9 mouse cellular contexts compared by ENCODE assay signal in the genomic region with DNA sequence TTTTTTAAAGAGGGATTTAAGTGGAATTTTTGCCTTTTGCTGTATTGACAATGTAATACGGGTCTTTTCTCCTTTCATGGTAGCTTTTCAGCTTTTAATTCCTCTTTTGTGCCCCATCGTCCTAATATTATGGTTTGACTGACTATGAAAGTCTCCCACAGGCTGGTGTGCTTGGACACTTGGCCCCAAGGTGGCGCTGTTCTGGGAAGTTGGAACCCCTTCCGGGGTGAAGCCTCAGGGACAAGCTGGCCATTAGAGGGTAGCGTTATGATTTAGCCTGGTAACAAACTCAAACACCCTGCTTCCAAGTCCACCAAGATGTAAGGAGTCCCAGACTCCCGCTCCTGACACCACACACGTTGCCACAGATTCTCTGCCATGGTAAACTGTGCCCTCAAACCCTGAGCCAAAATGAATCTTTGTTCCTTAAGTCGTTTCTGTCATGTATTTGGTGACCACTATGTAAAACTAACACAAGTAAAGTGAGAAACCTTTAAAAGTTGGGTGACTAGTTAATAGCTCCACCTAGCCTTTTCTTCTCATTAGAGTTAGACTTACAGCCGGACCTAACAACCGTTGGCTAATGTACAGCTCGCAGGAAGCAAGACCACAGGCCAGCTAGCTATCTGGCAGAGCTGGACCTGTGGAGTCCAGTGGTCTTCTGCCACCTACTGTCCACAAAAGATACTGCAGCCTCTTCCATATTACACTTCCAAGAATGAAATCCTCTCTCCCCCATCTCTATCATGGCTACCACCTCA. TPM values are rescaled to one million over a fixed set of nuclear protein-coding genes. Genes with fewer than 3 reads are reported as not detected.
A peak's percentile ranks its signal among the peaks of the same experiment; 100 is the strongest.
DNase-seq lines count a peak whose midpoint lies in the region; ATAC-seq and TF ChIP-seq lines count a peak whose summit lies in the region.
"Had no signal": no experiment of that assay in that cellular context is flagged by ENCODE, and none has a peak within 500 bp of the region (broad histone marks: within the 10 kb centered on the region; RNA-seq: fewer than 3 reads in every experiment).

No protein-coding gene starts in this region.

- H3K9ac ChIP-seq in forebrain, embryonic 14.5 days (ENCODE audit: low read length), result no peak overlapping the region
- no peak overlapping the region for H3K9ac ChIP-seq in forebrain, embryonic 15.5 days (replicated peaks)
- no peak overlapping the region for H3K9ac ChIP-seq in lung, embryonic 15.5 days
- H3K9ac ChIP-seq: embryonic facial prominence, embryonic 12.5 days had no signal

- 0 out of 2 replicates have a peak, but pooled peaks have one; percentile 18 for ATAC-seq in forebrain, embryonic 14.5 days
- ATAC-seq in forebrain, embryonic 15.5 days (replicated peaks), result no peak
- ATAC-seq in lung, embryonic 15.5 days (ENCODE audit: borderline replicate concordance, extremely low read depth, low FRiP score, low TSS enrichment), result peak; percentile 58; the same call in 1 of the 2 replicates

- no peaks in the 10 kb centered on the region for H3K27me3 ChIP-seq in forebrain, embryonic 14.5 days (replicated peaks; ENCODE audit: control insufficient read depth, insufficient read depth, low read length)
- H3K27me3 ChIP-seq in forebrain, embryonic 15.5 days, result no peaks in the 10 kb centered on the region
- H3K27me3 ChIP-seq in thymus, adult 2 months (ENCODE audit: control insufficient read depth, insufficient read depth, low read length), result no peaks in the 10 kb centered on the region; the same call in 1 of the 2 replicates
- peaks cover 21% of the 10 kb centered on the region for H3K27me3 ChIP-seq in lung, embryonic 15.5 days
- H3K27me3 ChIP-seq: embryonic facial prominence, embryonic 12.5 days had no signal

- WGBS in forebrain, embryonic 14.5 days, result 53% methylated on average over 11 of the region's 11 CpGs
- WGBS in forebrain, embryonic 15.5 days, result 50% methylated on average over 11 of the region's 11 CpGs
- 43% methylated on average over 11 of the region's 11 CpGs for WGBS in thymus, adult 2 months
- 47% methylated on average over 11 of the region's 11 CpGs for WGBS in lung, embryonic 15.5 days

- no peaks in the 10 kb centered on the region for H3K4me1 ChIP-seq in forebrain, embryonic 14.5 days (ENCODE audit: control insufficient read depth, insufficient read depth, low read length)
- no peaks in the 10 kb centered on the region for H3K4me1 ChIP-seq in forebrain, embryonic 15.5 days
- H3K4me1 ChIP-seq in thymus, adult 2 months (replicated peaks; ENCODE audit: control insufficient read depth, insufficient read depth, low read length), result no peaks in the 10 kb centered on the region
- H3K4me1 ChIP-seq in lung, embryonic 15.5 days, result peaks cover 4% of the 10 kb centered on the region; the same call in 1 of the 2 replicates
- H3K4me1 ChIP-seq: embryonic facial prominence, embryonic 12.5 days had no signal

- H3K9me3 ChIP-seq in forebrain, embryonic 14.5 days (replicated peaks; ENCODE audit: control insufficient read depth, low read length), result no peaks in the 10 kb centered on the region
- H3K9me3 ChIP-seq in forebrain, embryonic 15.5 days, result no peaks in the 10 kb centered on the region
- H3K9me3 ChIP-seq in lung, embryonic 15.5 days, result no peaks in the 10 kb centered on the region
- H3K9me3 ChIP-seq: embryonic facial prominence, embryonic 12.5 days had no signal

- H3K36me3 ChIP-seq in forebrain, embryonic 14.5 days (ENCODE audit: control insufficient read depth, insufficient read depth, low read length), result no peaks in the 10 kb centered on the region
- no peaks in the 10 kb centered on the region for H3K36me3 ChIP-seq in forebrain, embryonic 15.5 days
- no peaks in the 10 kb centered on the region for H3K36me3 ChIP-seq in thymus, adult 2 months (ENCODE audit: control insufficient read depth, insufficient read depth, low read length)
- H3K36me3 ChIP-seq in lung, embryonic 15.5 days, result no peaks in the 10 kb centered on the region
- H3K36me3 ChIP-seq: embryonic facial prominence, embryonic 12.5 days had no signal

- no peak overlapping the region for H3K27ac ChIP-seq in forebrain, embryonic 14.5 days (ENCODE audit: low read depth, low read length)
- no peak overlapping the region for H3K27ac ChIP-seq in forebrain, embryonic 15.5 days (replicated peaks)
- no peak overlapping the region for H3K27ac ChIP-seq in thymus, adult 2 months (ENCODE audit: control insufficient read depth, insufficient read depth, low read length)
- H3K27ac ChIP-seq in lung, embryonic 15.5 days, result no peak overlapping the region
- H3K27ac ChIP-seq: embryonic facial prominence, embryonic 12.5 days had no signal

- TF ChIP-seq POLR2A in thymus, adult 2 months (IDR thresholded peaks at IDR 0.05; ENCODE audit: control insufficient read depth, extremely low read depth, insufficient read depth, low read length, poor library complexity), result no peak

- TF ChIP-seq CTCF in thymus, adult 2 months (IDR thresholded peaks at IDR 0.05; ENCODE audit: borderline replicate concordance, control insufficient read depth, extremely low read depth, insufficient read depth, low read length, poor library complexity), result peak; percentile 17; the same call in 1 of the 2 replicates

- DNase-seq in forebrain, embryonic 14.5 days (ENCODE audit: low spot score), result peak; percentile 62
- DNase-seq in thymus, adult 2 months, result peak; percentile 9
- DNase-seq in thymus, postnatal 0 days (ENCODE audit: low spot score), result no peak
- DNase-seq in embryo, embryonic 11 days, result peak; percentile 74
- DNase-seq in kidney, adult 9 months, result peak; percentile 75
- DNase-seq in testis, postnatal 14 days (ENCODE audit: low spot score), result peak; percentile 48

- H3K4me2 ChIP-seq in forebrain, embryonic 14.5 days (ENCODE audit: low read length), result no peak overlapping the region
- H3K4me2 ChIP-seq in forebrain, embryonic 15.5 days (replicated peaks), result no peak overlapping the region
- no peak overlapping the region for H3K4me2 ChIP-seq in lung, embryonic 15.5 days
- H3K4me2 ChIP-seq: embryonic facial prominence, embryonic 12.5 days had no signal

- no peak overlapping the region for H3K4me3 ChIP-seq in forebrain, embryonic 14.5 days (ENCODE audit: low read depth, low read length)
- no peak overlapping the region for H3K4me3 ChIP-seq in forebrain, embryonic 15.5 days
- no peak overlapping the region for H3K4me3 ChIP-seq in thymus, adult 2 months (ENCODE audit: control insufficient read depth, insufficient read depth, low read length)
- no peak overlapping the region for H3K4me3 ChIP-seq in lung, embryonic 15.5 days
- H3K4me3 ChIP-seq: embryonic facial prominence, embryonic 12.5 days had no signal

RNA-seq across cellular contexts. Expression of gene Dmrt1, which starts 54.4 kb away (rescaled TPM):
- polyA plus RNA-seq in forebrain, embryonic 14.5 days (2014; fragmentation: Nextera tagmentation; extraction: Ambion mirVana), result 0.19 TPM in 1 of 2 replicates, not detected in the other
- 0.10 and 0.18 TPM in 2 replicates for polyA plus RNA-seq in forebrain, embryonic 15.5 days (2015; fragmentation: Nextera tagmentation; extraction: Ambion mirVana)
- not detected in 2 replicates for polyA plus RNA-seq in thymus, adult 2 months (2012; rRNA removed)
- not detected in 2 replicates for polyA plus RNA-seq in thymus, postnatal 0 days (2015; fragmentation: Nextera tagmentation; extraction: Ambion mirVana)
- polyA plus RNA-seq in lung, embryonic 15.5 days (2015; fragmentation: Nextera tagmentation; extraction: Ambion mirVana), result not detected in 2 replicates
